Mouse (Mus musculus) bone marrow macrophage, adult 2 months (primary cell): Measurements from ENCODE around the gene Edn2.

Experiments used
- CTCF ChIP-seq: IDR thresholded peaks from 2 replicates; pipeline ENCODE4 v1.5.1; 2012; ENCODE audit warnings: low read depth, mild to moderate bottlenecking, low read length, moderate library complexity
- POLR2A ChIP-seq: IDR thresholded peaks from 2 replicates; pipeline ENCODE4 v1.6.1; 2012; ENCODE audit warnings: mild to moderate bottlenecking, low read depth, low read length, borderline replicate concordance

- TF ChIP-seq POLR2A, result no peak
- no peak for TF ChIP-seq CTCF
These were observed 11.2 kb downstream of the Edn2 start for GRCm38 (mm10) chr4:120172050-120172684.
